Mouse (Mus musculus) thymus, adult 2 months (tissue): ENCODE data around the gene Bet1. TPM values are rescaled to one million over a fixed set of nuclear protein-coding genes. Genes with fewer than 3 reads are reported as not detected.

ENCODE experiments used
- DNase-seq: peaks from one replicate; pipeline ENCODE4 v3.0.0; 2021
- H3K27ac ChIP-seq: fragments of 200-500 bp; 2 replicates; pipeline ENCODE4 v1.5.1; 2012; ENCODE audit warnings: low read length, control low read depth; ENCODE audit not compliant: control insufficient read depth, insufficient read depth
- H3K27me3 ChIP-seq: fragments of 200-500 bp; 2 replicates; pipeline ENCODE4 v1.6.1; 2012; ENCODE audit warnings: mild to moderate bottlenecking, low read length, moderate library complexity, mixed read lengths; ENCODE audit not compliant: control insufficient read depth, insufficient read depth
- H3K36me3 ChIP-seq: fragments of 200-500 bp; 2 replicates; pipeline ENCODE4 v1.6.1; 2012; ENCODE audit warnings: mild to moderate bottlenecking, low read length, moderate library complexity; ENCODE audit not compliant: control insufficient read depth, insufficient read depth
- H3K4me1 ChIP-seq: fragments of 200-500 bp; replicated peaks from 2 replicates; pipeline ENCODE4 v1.6.1; 2012; ENCODE audit warnings: low read length; ENCODE audit not compliant: control insufficient read depth, insufficient read depth
- H3K4me3 ChIP-seq: fragments of 200-500 bp; 2 replicates; pipeline ENCODE4 v1.5.1; 2012; ENCODE audit warnings: mild to moderate bottlenecking, low read length, control low read depth, moderate library complexity; ENCODE audit not compliant: control insufficient read depth, insufficient read depth
- CTCF ChIP-seq: fragments of 200-500 bp; IDR thresholded peaks from 2 replicates; pipeline ENCODE4 v1.5.1; 2012; ENCODE audit warnings: mild to moderate bottlenecking, control low read depth, low read length, moderate library complexity, borderline replicate concordance; ENCODE audit not compliant: control insufficient read depth, poor library complexity, insufficient read depth; ENCODE audit errors: extremely low read depth
- POLR2A ChIP-seq: fragments of 200-500 bp; IDR thresholded peaks from 2 replicates; pipeline ENCODE4 v1.6.1; 2012; ENCODE audit warnings: mild to moderate bottlenecking, low read length, control low read depth, moderate library complexity; ENCODE audit not compliant: control insufficient read depth, poor library complexity, insufficient read depth; ENCODE audit errors: extremely low read depth
- WGBS: fragments of 180-500 bp; shearing (Covaris S2); methylation state at CpG from one replicate; pipeline ENCODE4 v1.1.7; 2018; 5-methylcytosine and 5-hydroxymethylcytosine counted together
- polyA plus RNA-seq: library from polyadenylated mRNA; depleted of rRNA; stranded (reverse); fragments of >200 nt; gene quantifications from 2 replicates; pipeline ENCODE4 v1.2.3, GENCODE M21; 2012; rRNA removed

Bet1 gene
- polyA plus RNA-seq, result 14.7 and 15.1 TPM in 2 replicates

GRCm38 (mm10) chr6:4086663-4087454 lies at the start of gene Bet1:
Gene Bet1, minus strand, starts transcription at chr6:4086972.
- H3K36me3 ChIP-seq, result no peaks in the 10 kb centered on the region
- H3K4me1 ChIP-seq, result no peaks in the 10 kb centered on the region
- H3K27ac ChIP-seq, result peak within 1 kb of the TSS; percentile 42; the same call in 1 of the 2 replicates
- peak; percentile 89 for DNase-seq
- 2% methylated on average over 24 of the region's 24 CpGs for WGBS
- TF ChIP-seq POLR2A (0 out of 2 replicates have a peak, but pooled peaks have one; percentile 24), CTCF (no peak)
- H3K27me3 ChIP-seq, result no peaks in the 10 kb centered on the region
- H3K4me3 ChIP-seq, result peak within 1 kb of the TSS; percentile 98

- TF ChIP-seq POLR2A, result no peak
- TF ChIP-seq CTCF, result no peak
- H3K4me1 ChIP-seq, result no peaks in the 10 kb centered on the region
- no peak overlapping the region for H3K27ac ChIP-seq
- no peaks in the 10 kb centered on the region for H3K27me3 ChIP-seq
- H3K4me3 ChIP-seq, result no peak overlapping the region
- no peaks in the 10 kb centered on the region for H3K36me3 ChIP-seq
- WGBS, result 70% methylated on average over 7 of the region's 7 CpGs
- DNase-seq, result no peak
Measured at GRCm38 (mm10) chr6:4132239-4132638, 45.5 kb upstream of the Bet1 start.

GRCm38 (mm10) chr6:4131149-4131548 lies 44.4 kb upstream of the Bet1 start:
- Histone ChIP-seq H3K27me3 (no peaks in the 10 kb centered on the region), H3K4me3 (no peak overlapping the region), H3K36me3 (no peaks in the 10 kb centered on the region), H3K4me1 (no peaks in the 10 kb centered on the region), H3K27ac (no peak overlapping the region)
- WGBS, result 85% methylated on average over 2 of the region's 2 CpGs
- DNase-seq, result no peak
- TF ChIP-seq POLR2A (no peak), CTCF (no peak)

- Histone ChIP-seq H3K36me3 (no peaks in the 10 kb centered on the region), H3K4me1 (no peaks in the 10 kb centered on the region), H3K27me3 (no peaks in the 10 kb centered on the region), H3K27ac (no peak overlapping the region), H3K4me3 (no peak overlapping the region)
- no peak for TF ChIP-seq CTCF
- no peak for TF ChIP-seq POLR2A
- 57% methylated on average over 1 of the region's 1 CpGs for WGBS
- DNase-seq, result no peak
Measured at GRCm38 (mm10) chr6:4118611-4119010, 31.8 kb upstream of the Bet1 start.

- H3K4me3 ChIP-seq, result no peak overlapping the region
Measured at GRCm38 (mm10) chr6:4090423-4090822, 3.7 kb upstream of the Bet1 start.

GRCm38 (mm10) chr6:4072281-4072680 lies 14.5 kb downstream of the Bet1 start:
- H3K27ac ChIP-seq, result no peak overlapping the region
- 93% methylated on average over 6 of the region's 6 CpGs for WGBS
- no peaks in the 10 kb centered on the region for H3K27me3 ChIP-seq
- H3K4me3 ChIP-seq, result no peak overlapping the region
- H3K4me1 ChIP-seq, result no peaks in the 10 kb centered on the region
- TF ChIP-seq CTCF, result no peak
- no peak for TF ChIP-seq POLR2A
- no peaks in the 10 kb centered on the region for H3K36me3 ChIP-seq
- DNase-seq, result no peak

More at GRCm38 (mm10) chr6:4090423-4090822, 3.7 kb upstream of the Bet1 start:
- TF ChIP-seq POLR2A, result no peak
- no peak for TF ChIP-seq CTCF
- 94% methylated on average over 2 of the region's 2 CpGs for WGBS
- Histone ChIP-seq H3K27ac (no peak overlapping the region), H3K4me1 (no peaks in the 10 kb centered on the region), H3K36me3 (no peaks in the 10 kb centered on the region), H3K27me3 (no peaks in the 10 kb centered on the region)
- DNase-seq, result no peak

GRCm38 (mm10) chr6:4069714-4070113 lies 17.1 kb downstream of the Bet1 start:
- no peak for TF ChIP-seq POLR2A
- Histone ChIP-seq H3K36me3 (no peaks in the 10 kb centered on the region), H3K4me1 (no peaks in the 10 kb centered on the region), H3K27me3 (no peaks in the 10 kb centered on the region), H3K4me3 (no peak overlapping the region), H3K27ac (no peak overlapping the region)
- no peak for DNase-seq

- H3K4me3 ChIP-seq, result no peak overlapping the region
- 90% methylated on average over 4 of the region's 4 CpGs for WGBS
- H3K36me3 ChIP-seq, result no peaks in the 10 kb centered on the region
- no peaks in the 10 kb centered on the region for H3K4me1 ChIP-seq
- TF ChIP-seq CTCF (no peak), POLR2A (no peak)
- no peaks in the 10 kb centered on the region for H3K27me3 ChIP-seq
- H3K27ac ChIP-seq, result no peak overlapping the region
- no peak for DNase-seq
Measured at GRCm38 (mm10) chr6:4054387-4054786, 32.4 kb downstream of the Bet1 start.
